Mouse (Mus musculus) layer of hippocampus, postnatal 14 days (tissue): Measurements from ENCODE around the gene Mob1b. TPM values are rescaled to one million over a fixed set of nuclear protein-coding genes. Genes with fewer than 3 reads are reported as not detected.
A peak's percentile ranks its signal among the peaks of the same experiment; 100 is the strongest.
"Not testable (repeated sequence)": the region's sequence is repeated elsewhere in the genome, so short reads cannot be mapped to it uniquely, and the experiment has no call there.

Experiments used
- DNase-seq, 2 experiments: peaks; one replicate each; pipeline ENCODE4 v3.0.0; 2021 to 2022; ENCODE audit warnings: low spot score in 2 of 2, mixed read lengths in 1 of 2
- total RNA-seq, 2 experiments: library from RNA; stranded (reverse); gene quantifications; 2 replicates each; pipeline ENCODE4 v1.2.3; 2021

Gene Mob1b
- total RNA-seq, 2 experiments from 2014 or later, result 30.8 to 32.8 TPM

GRCm38 (mm10) chr5:88699251-88699913, 21.3 kb upstream of the Mob1b start:
- DNase-seq, result no peak

- DNase-seq, result no peak
These were observed 18.6 kb upstream of the Mob1b start for GRCm38 (mm10) chr5:88702041-88702440.

- no peak for DNase-seq
These were observed 17.1 kb upstream of the Mob1b start for GRCm38 (mm10) chr5:88703551-88703950.

GRCm38 (mm10) chr5:88711128-88711527, 9.5 kb upstream of the Mob1b start:
- no peak for DNase-seq

- no peak for DNase-seq
These were observed 8.9 kb upstream of the Mob1b start for GRCm38 (mm10) chr5:88711618-88712224.

GRCm38 (mm10) chr5:88712328-88712727, 8.3 kb upstream of the Mob1b start:
- DNase-seq, result no peak

- no peak for DNase-seq
These were observed 3.7 kb upstream of the Mob1b start for GRCm38 (mm10) chr5:88716983-88717382.

- no peak for DNase-seq
These were observed 384 bp downstream of the Mob1b start for GRCm38 (mm10) chr5:88721003-88721475.

GRCm38 (mm10) chr5:88721565-88722212, 1.0 kb downstream of the Mob1b start:
- DNase-seq, result peak in 1 of 2 experiments; percentile 22

GRCm38 (mm10) chr5:88722213-88722600, 1.6 kb downstream of the Mob1b start:
- no peak for DNase-seq

GRCm38 (mm10) chr5:88724030-88724429, 3.4 kb downstream of the Mob1b start:
- no peak for DNase-seq

GRCm38 (mm10) chr5:88727593-88728144, 7.0 kb downstream of the Mob1b start:
- no peak for DNase-seq

- no peak for DNase-seq
These were observed 14.1 kb downstream of the Mob1b start for GRCm38 (mm10) chr5:88734786-88735185.

GRCm38 (mm10) chr5:88741065-88741464, 20.4 kb downstream of the Mob1b start:
- DNase-seq, result not testable (repeated sequence)

GRCm38 (mm10) chr5:88747774-88748173, 27.1 kb downstream of the Mob1b start:
- DNase-seq, result no peak

GRCm38 (mm10) chr5:88753199-88753598, 32.5 kb downstream of the Mob1b start:
- DNase-seq, result no peak

- no peak for DNase-seq
These were observed 42.0 kb downstream of the Mob1b start for GRCm38 (mm10) chr5:88762611-88763010.

GRCm38 (mm10) chr5:88764430-88764986, 43.9 kb downstream of the Mob1b start:
- no peak for DNase-seq

GRCm38 (mm10) chr5:88764987-88765481, 44.4 kb downstream of the Mob1b start, which contains the start of gene Dck:
TSS of gene Dck (plus strand) at chr5:88764996.
- DNase-seq, result peak; percentile 95 to 98

- DNase-seq, result no peak
These were observed 44.9 kb downstream of the Mob1b start for GRCm38 (mm10) chr5:88765587-88765986.

- DNase-seq, result no peak
These were observed 45.5 kb downstream of the Mob1b start for GRCm38 (mm10) chr5:88766121-88766520.
